Mouse (Mus musculus) lung, postnatal 0 days (tissue): Measurements from ENCODE around the gene Gm26620.

Experiments used
- CTCF ChIP-seq: IDR thresholded peaks from 2 replicates; pipeline ENCODE4 v1.5.1; 2016; ENCODE audit warnings: antibody characterized with exemption, mild to moderate bottlenecking
- EP300 ChIP-seq: IDR thresholded peaks from 2 replicates; pipeline ENCODE4 v1.6.1; 2016; ENCODE audit warnings: antibody characterized with exemption, mild to moderate bottlenecking, control low read depth

- TF ChIP-seq CTCF (no peak), EP300 (no peak)
These were observed 7.4 kb downstream of the Gm26620 start for GRCm38 (mm10) chr1:170892279-170892678.
